Mouse (Mus musculus): ENCODE data around the gene Scg3. TPM values are rescaled to one million over a fixed set of nuclear protein-coding genes. Genes with fewer than 3 reads are reported as not detected.

Scg3 gene
- polyA plus RNA-seq (2017; shearing (Covaris generic)), result not detected

GRCm38 (mm10) chr9:75683426-75684191, at the start of gene Scg3:
TSS of gene Scg3 (minus strand) at chr9:75684056.

GRCm38 (mm10) chr9:75625556-75626307, 58.1 kb downstream of the Scg3 start, which contains the start of gene Lysmd2:
TSS of gene Lysmd2 (plus strand) at chr9:75625741.

GRCm38 (mm10) chr9:75610571-75611493, 73.0 kb downstream of the Scg3 start, which contains the start of gene Tmod2:
TSS of gene Tmod2 (minus strand) at chr9:75611325.

Other genes starting within 250 kb of the Scg3 start
- gene Leo1, start 242.5 kb downstream of the Scg3 start, polyA plus RNA-seq (2017; shearing (Covaris generic)), result 21.2 TPM
- gene Tmod3, start 124.4 kb downstream of the Scg3 start, polyA plus RNA-seq (2017; shearing (Covaris generic)), result 152 TPM
- gene Tmod2, start 72.7 kb downstream of the Scg3 start, polyA plus RNA-seq (2017; shearing (Covaris generic)), result 0.51 TPM
- gene Lysmd2, start 58.3 kb downstream of the Scg3 start, polyA plus RNA-seq (2017; shearing (Covaris generic)), result 45.1 TPM
- gene Bmp5, start 91.3 kb upstream of the Scg3 start, polyA plus RNA-seq (2017; shearing (Covaris generic)), result not detected

Measured in effector memory CD4-positive, alpha-beta T cell, adult 5 months (primary cell).